Mouse (Mus musculus): ENCODE measurements around the gene Olfr1442. TPM values are rescaled to one million over a fixed set of nuclear protein-coding genes. Genes with fewer than 3 reads are reported as not detected.

Olfr1442 gene
- polyA plus RNA-seq, 1 experiment from 2014 or later: not detected

Other genes with a start within 250 kb of the Olfr1442 start
- gene Pfpl, start 242.5 kb upstream of the Olfr1442 start, polyA plus RNA-seq (2015; fragmentation: Nextera tagmentation; extraction: Ambion mirVana): not detected in 2 replicates
- 0.54 and 0.72 TPM in 2 replicates for gene Mpeg1, start 209.7 kb upstream of the Olfr1442 start, polyA plus RNA-seq (2015; fragmentation: Nextera tagmentation; extraction: Ambion mirVana)
- 2.5 and 4.5 TPM in 2 replicates for gene Dtx4, start 169.0 kb upstream of the Olfr1442 start, polyA plus RNA-seq (2015; fragmentation: Nextera tagmentation; extraction: Ambion mirVana)
- gene Fam111a, start 124.7 kb upstream of the Olfr1442 start, polyA plus RNA-seq (2015; fragmentation: Nextera tagmentation; extraction: Ambion mirVana): 16.6 and 17.3 TPM in 2 replicates
- 0.10 and 0.15 TPM in 2 replicates for gene Gm4952, start 70.5 kb upstream of the Olfr1442 start, polyA plus RNA-seq (2015; fragmentation: Nextera tagmentation; extraction: Ambion mirVana)
- gene Glyat, start 37.1 kb upstream of the Olfr1442 start, polyA plus RNA-seq (2015; fragmentation: Nextera tagmentation; extraction: Ambion mirVana): not detected in 2 replicates
- gene Olfr1443, start 7.7 kb downstream of the Olfr1442 start, polyA plus RNA-seq (2015; fragmentation: Nextera tagmentation; extraction: Ambion mirVana): not detected in 2 replicates
- not detected in 2 replicates for gene Keg1, start 25.3 kb downstream of the Olfr1442 start, polyA plus RNA-seq (2015; fragmentation: Nextera tagmentation; extraction: Ambion mirVana)
- 0.77 and 0.97 TPM in 2 replicates for gene Cntf, start 95.2 kb downstream of the Olfr1442 start, polyA plus RNA-seq (2015; fragmentation: Nextera tagmentation; extraction: Ambion mirVana)
- gene Zfp91, start 125.7 kb downstream of the Olfr1442 start, polyA plus RNA-seq (2015; fragmentation: Nextera tagmentation; extraction: Ambion mirVana): 11.4 TPM in 2 replicates
- 1.1 and 4.0 TPM in 2 replicates for gene Lpxn, start 125.8 kb downstream of the Olfr1442 start, polyA plus RNA-seq (2015; fragmentation: Nextera tagmentation; extraction: Ambion mirVana)
- gene Gm5244, start 176.2 kb downstream of the Olfr1442 start, polyA plus RNA-seq (2015; fragmentation: Nextera tagmentation; extraction: Ambion mirVana): not detected in 2 replicates
- gene Olfr1444, start 186.8 kb downstream of the Olfr1442 start, polyA plus RNA-seq (2015; fragmentation: Nextera tagmentation; extraction: Ambion mirVana): not detected in 2 replicates
- not detected in 2 replicates for gene Olfr1445, start 213.4 kb downstream of the Olfr1442 start, polyA plus RNA-seq (2015; fragmentation: Nextera tagmentation; extraction: Ambion mirVana)
- not detected in 2 replicates for gene Olfr1446, start 223.1 kb downstream of the Olfr1442 start, polyA plus RNA-seq (2015; fragmentation: Nextera tagmentation; extraction: Ambion mirVana)
- gene Olfr1447, start 233.3 kb downstream of the Olfr1442 start, polyA plus RNA-seq (2015; fragmentation: Nextera tagmentation; extraction: Ambion mirVana): not detected in 2 replicates